Mouse (Mus musculus) erythroblast, adult 5-6 weeks (primary cell): Measurements from ENCODE around the gene Fam161a. TPM values are rescaled to one million over a fixed set of nuclear protein-coding genes. Genes with fewer than 3 reads are reported as not detected.
A peak's percentile ranks its signal among the peaks of the same experiment; 100 is the strongest.
"Not testable (repeated sequence)": the region's sequence is repeated elsewhere in the genome, so short reads cannot be mapped to it uniquely, and the experiment has no call there.

Experiments
- ATAC-seq: replicated peaks from 2 replicates; pipeline ENCODE4 v1.8.0; 2016; ENCODE audit warnings: moderate number of reproducible peaks, mild to moderate bottlenecking, moderate TSS enrichment, inconsistent platforms; ENCODE audit not compliant: poor library complexity, low FRiP score, severe bottlenecking
- total RNA-seq, 2 experiments: library from RNA; stranded (forward) in 1 of 2; stranded (reverse) in 1 of 2; fragments of 150-400 nt in 1 of 2; fragments of 200-764, 138-1000 nt in 1 of 2; gene quantifications; 2 replicates each; pipeline versions ENCODE4 v1.2.3 to v1.2.4; 2015 to 2017; ENCODE audit warnings: low replicate concordance in 2 of 2

Gene Fam161a
- total RNA-seq, 2 experiments from 2014 or later = 2.3 to 2.4 TPM

DNA sequence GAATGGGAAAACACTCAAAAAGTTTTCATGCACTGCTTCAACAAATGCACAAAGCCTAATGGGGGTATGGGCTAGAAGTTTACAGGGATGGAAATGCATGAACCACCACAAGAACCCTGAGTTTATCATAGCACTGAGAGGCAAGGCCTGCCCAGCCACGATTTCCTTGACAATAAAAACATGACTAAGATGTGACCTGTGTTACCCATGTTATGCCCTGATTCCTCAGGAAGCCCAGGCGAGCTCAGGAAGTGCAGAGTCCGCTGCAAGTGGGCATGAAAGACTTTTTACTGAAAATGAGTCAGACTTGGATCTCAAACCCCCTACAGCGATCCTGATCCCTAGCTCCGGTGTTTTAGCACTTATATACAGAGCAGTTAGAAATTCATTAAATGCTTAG lies 39.9 kb downstream of the Fam161a start:
- no peak for ATAC-seq

DNA sequence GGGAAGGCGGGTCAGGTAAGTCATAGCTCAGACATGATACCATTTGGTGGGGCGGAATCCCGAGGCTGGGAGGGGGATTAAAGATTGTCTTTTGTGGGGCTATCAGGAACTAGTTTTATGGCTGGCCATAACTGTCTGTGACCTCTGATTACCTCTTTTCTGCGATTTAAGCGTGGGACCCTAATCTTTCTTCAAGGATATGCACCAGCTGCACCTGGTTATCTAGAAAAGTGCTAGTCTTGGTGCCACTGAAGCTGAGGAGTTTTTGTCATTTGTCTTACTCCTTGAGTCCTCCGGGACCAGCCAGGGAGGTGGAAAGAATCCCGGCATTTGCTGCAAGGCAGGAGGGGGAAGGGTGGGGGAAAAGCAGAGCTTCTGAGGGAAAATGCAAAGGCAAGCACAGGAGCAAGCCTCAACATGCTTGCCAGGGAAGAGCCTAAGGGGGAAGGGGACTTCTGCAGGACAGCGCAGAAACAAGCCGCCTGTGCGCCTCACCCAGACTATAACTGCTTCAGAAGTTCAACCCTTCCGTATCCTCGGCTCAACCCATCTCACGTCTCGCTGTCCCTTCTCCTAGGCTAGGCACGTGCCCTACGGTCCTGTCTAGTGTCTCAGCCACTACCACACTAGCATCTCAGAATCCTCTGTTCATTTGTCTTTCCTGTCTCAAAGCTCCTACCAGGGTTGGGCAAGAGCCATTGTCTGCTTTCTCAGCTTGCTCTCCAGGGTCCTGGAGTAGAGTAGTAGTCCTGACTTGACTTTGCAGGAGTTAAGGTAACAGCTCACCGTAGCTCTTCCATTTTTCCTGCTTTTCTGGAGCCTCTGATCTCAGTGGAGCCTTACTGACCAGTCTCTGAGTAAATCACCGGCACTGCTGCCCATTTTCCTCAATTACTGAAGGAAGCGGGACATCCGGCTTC lies 40.6 kb downstream of the Fam161a start:
- ATAC-seq = no peak

DNA sequence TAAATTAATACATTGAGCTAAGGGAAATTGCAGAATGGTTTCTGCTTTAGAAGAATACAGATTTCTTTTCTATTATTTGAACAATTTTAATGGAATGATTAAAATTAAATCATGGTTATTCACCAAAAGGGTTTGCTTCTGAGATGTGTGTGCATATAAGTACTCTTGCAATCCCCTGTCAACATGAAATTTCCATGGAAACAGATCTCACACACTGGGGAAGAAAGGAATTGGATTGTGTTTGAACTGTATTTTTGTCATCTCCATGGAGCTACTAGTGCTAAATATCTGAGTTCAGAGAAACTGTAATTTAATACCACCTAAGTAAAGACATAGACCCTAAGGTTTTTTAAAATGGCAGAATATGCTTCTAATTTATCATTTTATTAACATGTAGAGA lies 42.3 kb downstream of the Fam161a start:
- ATAC-seq = no peak

GRCm38 (mm10) chr11:23052353-23052752 lies 45.0 kb downstream of the Fam161a start:
- ATAC-seq = no peak

- ATAC-seq = no peak
Measured at GRCm38 (mm10) chr11:23063153-23063552, 55.8 kb downstream of the Fam161a start.

DNA sequence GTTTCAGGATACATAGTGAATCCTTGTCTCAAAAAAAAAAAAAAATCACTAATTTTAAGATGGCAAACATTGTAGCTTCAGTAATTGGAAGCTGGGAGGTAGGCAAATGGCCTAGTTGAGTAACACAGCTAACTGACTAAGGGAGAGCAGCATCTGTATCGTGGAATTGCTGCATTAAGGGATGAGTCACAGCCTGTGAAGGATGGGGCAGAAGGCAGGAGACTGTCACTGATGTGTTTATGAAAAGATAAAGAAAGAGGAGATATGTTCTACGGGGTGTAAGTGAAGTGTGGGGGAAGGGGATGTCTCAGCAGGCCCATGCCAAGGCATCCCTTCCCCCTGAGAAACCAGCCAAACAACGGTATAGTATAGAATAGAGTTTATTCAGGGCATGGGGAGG lies 56.5 kb downstream of the Fam161a start:
- no peak for ATAC-seq

DNA sequence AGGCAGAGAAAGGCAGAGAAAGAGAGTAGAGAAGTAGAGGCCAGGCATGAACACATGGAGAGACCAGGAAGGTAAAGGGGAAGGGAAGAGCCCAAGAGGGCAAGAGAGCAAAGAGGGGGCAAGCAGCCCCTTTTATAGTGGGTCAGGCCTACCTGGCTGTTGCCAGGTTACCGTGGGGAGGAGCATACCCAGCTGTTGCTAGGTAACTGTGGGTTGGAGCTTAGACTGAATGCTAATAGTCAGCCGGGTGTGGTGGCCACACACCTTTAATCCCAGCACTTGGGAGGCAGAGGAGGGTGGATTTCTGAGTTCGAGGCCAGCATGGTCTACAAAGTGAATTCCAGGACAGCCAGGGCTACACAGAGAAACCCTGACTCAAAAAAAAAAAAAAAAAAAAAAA lies 56.9 kb downstream of the Fam161a start:
- not testable (repeated sequence) for ATAC-seq

- no peak for ATAC-seq
Measured at GRCm38 (mm10) chr11:23065167-23065668, 57.9 kb downstream of the Fam161a start.

- ATAC-seq = peak; percentile 98
Measured at GRCm38 (mm10) chr11:23067395-23068136, 60.2 kb downstream of the Fam161a start.

DNA sequence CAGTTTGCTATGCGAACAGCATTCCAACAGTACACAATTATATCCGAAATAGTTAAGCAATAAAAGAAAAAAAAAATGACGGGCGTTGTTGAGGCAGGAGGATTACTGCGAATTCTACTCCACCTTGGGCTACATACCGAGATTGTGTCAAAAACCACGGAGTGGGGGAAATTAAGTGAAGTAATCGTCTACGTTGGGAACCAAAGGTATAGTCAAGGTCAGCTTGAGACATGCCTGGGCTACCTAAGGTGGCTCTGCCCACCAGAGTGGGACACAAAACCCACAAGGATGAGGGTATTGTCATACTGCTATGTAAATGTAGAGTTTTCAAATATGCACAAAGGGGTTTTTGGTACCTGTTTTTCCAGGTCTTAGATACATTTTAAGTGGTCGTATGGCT lies 60.9 kb downstream of the Fam161a start:
- ATAC-seq = no peak

DNA sequence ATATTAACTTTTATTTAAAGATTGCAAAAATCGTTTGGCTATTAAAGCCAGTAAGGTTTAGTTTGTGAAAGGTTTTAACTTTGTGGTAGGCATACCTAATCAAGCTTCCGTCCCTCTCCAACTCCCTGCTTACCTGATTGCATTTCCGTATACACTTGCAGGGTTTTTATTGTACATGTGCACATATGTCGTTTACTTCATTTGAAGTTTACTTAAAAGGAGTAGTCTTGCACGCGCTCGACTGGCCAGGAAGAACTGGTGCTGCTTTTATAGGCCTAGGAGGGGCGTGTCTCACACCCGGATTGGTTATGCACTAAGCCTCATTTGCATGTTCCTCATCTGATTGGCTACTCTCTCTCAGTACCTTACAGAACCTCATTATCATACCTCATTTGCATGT lies 61.7 kb downstream of the Fam161a start:
- not testable (repeated sequence) for ATAC-seq

DNA sequence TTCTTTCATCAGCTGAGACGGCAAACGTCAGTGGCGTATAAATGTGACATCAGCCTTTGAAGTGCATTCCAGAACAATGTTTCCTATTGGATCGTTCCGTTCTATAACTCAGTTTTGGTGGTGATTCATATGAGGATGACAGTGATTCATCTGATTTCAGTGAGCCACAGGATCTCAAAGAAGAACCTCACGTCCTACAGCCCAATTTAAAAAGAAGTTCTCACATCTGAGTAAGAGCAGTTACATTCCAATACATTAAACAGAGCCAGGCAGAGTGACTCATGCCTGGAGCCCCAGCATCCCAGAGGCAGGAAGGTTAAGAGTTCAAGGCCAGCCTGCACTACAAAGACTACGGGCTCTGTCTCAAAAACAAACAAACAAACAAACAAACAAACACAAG lies 67.5 kb downstream of the Fam161a start:
- no peak for ATAC-seq

- ATAC-seq = no peak
Measured at GRCm38 (mm10) chr11:23078541-23078940, 71.2 kb downstream of the Fam161a start.

Other genes starting within 250 kb of the Fam161a start
- 3.1 TPM in 1 of 2 replicates, not detected in the other for gene B3gnt2, start 146.6 kb upstream of the Fam161a start, total RNA-seq (2015; ENCODE audit: low replicate concordance)
- gene B3gnt2, start 146.6 kb upstream of the Fam161a start, total RNA-seq (2017; ENCODE audit: low replicate concordance) = 0.09 and 3.9 TPM in 2 replicates
- 103 and 104 TPM in 2 replicates for gene Zrsr1, start 35.5 kb upstream of the Fam161a start, total RNA-seq (2015; ENCODE audit: low replicate concordance)
- gene Zrsr1, start 35.5 kb upstream of the Fam161a start, total RNA-seq (2017; ENCODE audit: low replicate concordance) = 198 and 259 TPM in 2 replicates
- 11.7 and 25.6 TPM in 2 replicates for gene Gm28048, start 25.4 kb upstream of the Fam161a start, total RNA-seq (2015; ENCODE audit: low replicate concordance)
- gene Gm28048, start 25.4 kb upstream of the Fam161a start, total RNA-seq (2017; ENCODE audit: low replicate concordance) = 9.3 and 14.2 TPM in 2 replicates
- 11.3 and 30.9 TPM in 2 replicates for gene Commd1, start 25.1 kb upstream of the Fam161a start, total RNA-seq (2015; ENCODE audit: low replicate concordance)
- 26.3 and 36.5 TPM in 2 replicates for gene Commd1, start 25.1 kb upstream of the Fam161a start, total RNA-seq (2017; ENCODE audit: low replicate concordance)
- gene Cct4, start 17.0 kb upstream of the Fam161a start, total RNA-seq (2015; ENCODE audit: low replicate concordance) = 66.0 and 82.0 TPM in 2 replicates
- gene Cct4, start 17.0 kb upstream of the Fam161a start, total RNA-seq (2017; ENCODE audit: low replicate concordance) = 46.6 and 49.6 TPM in 2 replicates
- gene Xpo1, start 248.5 kb downstream of the Fam161a start, total RNA-seq (2015; ENCODE audit: low replicate concordance) = 43.1 and 58.4 TPM in 2 replicates
- 94.0 and 130 TPM in 2 replicates for gene Xpo1, start 248.5 kb downstream of the Fam161a start, total RNA-seq (2017; ENCODE audit: low replicate concordance)